ENCODE assay signal across 23 mouse cellular contexts in the genomic region with DNA sequence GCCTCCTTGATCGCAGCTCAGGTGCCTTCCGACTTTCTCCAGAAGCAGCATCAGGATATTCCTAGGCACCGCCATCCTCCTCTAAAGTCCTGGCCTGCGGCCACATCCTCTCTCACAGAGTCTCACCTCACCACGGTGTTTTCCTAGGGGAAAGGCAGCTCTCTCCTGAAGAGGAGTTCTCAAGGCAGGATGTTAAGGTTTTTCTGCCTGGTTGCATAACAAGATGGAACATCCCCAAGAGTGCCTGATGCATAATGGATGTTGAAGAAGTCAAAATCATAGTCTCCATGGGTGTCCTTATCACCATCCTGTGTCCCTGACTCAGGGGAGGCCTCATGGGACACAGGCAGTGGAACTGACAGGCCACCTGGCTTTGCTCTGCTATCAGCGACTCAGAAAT. TPM values are rescaled to one million over a fixed set of nuclear protein-coding genes. Genes with fewer than 3 reads are reported as not detected.
"Had no signal": no experiment of that assay in that cellular context is flagged by ENCODE, and none has a peak within 500 bp of the region (broad histone marks: within the 10 kb centered on the region; RNA-seq: fewer than 3 reads in every experiment).

No protein-coding gene starts in this region.

- ATAC-seq: inflammation-experienced regulatory T-cells, adult 6 months; intestine, embryonic 16.5 days; liver, embryonic 12.5 days; midbrain, embryonic 13.5 days; midbrain, embryonic 16.5 days had no signal

- DNase-seq: kidney, adult 18-20 months; kidney, adult 9 months; kidney, postnatal 14 days; kidney, postnatal 4 days; liver; lung, adult 18-20 months; lung, postnatal 10 days; lung, postnatal 36 days; retina, postnatal 1 day; right cerebral cortex, postnatal 14 days; thymus, adult 2 months; thymus, postnatal 14 days; thymus, postnatal 4 days had no signal

RNA-seq across cellular contexts. Expression of gene Spaca3, which starts 49.7 kb away (rescaled TPM):
- total RNA-seq: layer of hippocampus, adult 2 months; layer of hippocampus, postnatal 14 days; left cerebral cortex, adult 8-10 months; monocyte, adult 5-6 weeks; neutrophil, adult 5-6 weeks had no signal
